12 mouse cellular contexts compared by ENCODE assay signal in the genomic region with DNA sequence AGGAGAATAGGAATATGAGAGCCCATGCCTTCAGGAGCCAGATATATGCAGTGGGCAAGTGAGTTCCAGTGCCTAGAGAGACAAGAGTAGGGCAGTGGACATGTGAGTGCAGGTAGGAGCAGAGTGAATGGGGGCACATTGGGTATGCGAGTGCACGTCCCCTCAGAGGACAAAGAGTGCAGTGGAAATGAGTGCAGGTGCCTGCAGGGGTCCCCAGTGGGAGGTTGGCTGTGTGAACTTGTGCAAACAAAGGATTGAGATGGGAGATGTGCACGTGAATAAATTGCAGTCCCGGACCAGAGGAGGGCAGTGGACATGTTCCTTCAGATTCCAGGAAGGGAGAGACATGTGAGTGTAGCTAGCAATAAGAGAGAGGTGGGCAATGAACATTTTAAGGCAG. TPM values are rescaled to one million over a fixed set of nuclear protein-coding genes. Genes with fewer than 3 reads are reported as not detected.
DNase-seq lines count a peak whose midpoint lies in the region; ATAC-seq lines count a peak whose summit lies in the region.
"Not testable (repeated sequence)": the region's sequence is repeated elsewhere in the genome, so short reads cannot be mapped to it uniquely, and the experiment has no call there.
"Had no signal": no experiment of that assay in that cellular context is flagged by ENCODE, and none has a peak within 500 bp of the region (broad histone marks: within the 10 kb centered on the region; RNA-seq: fewer than 3 reads in every experiment).

No protein-coding gene starts in this region.

- not testable (repeated sequence) for H3K9me3 ChIP-seq in hindbrain, embryonic 13.5 days; midbrain, embryonic 15.5 days

- not testable (repeated sequence) for H3K4me2 ChIP-seq in hindbrain, embryonic 13.5 days; midbrain, embryonic 15.5 days

- H3K9ac ChIP-seq in hindbrain, embryonic 13.5 days; midbrain, embryonic 15.5 days: not testable (repeated sequence)

- not testable (repeated sequence) for H3K27ac ChIP-seq in hindbrain, embryonic 13.5 days; midbrain, embryonic 15.5 days

- 22% methylated on average over 4 of the region's 4 CpGs for WGBS in hindbrain, embryonic 13.5 days
- 20% methylated on average over 4 of the region's 4 CpGs for WGBS in midbrain, embryonic 15.5 days

- DNase-seq in ES-CJ7 (ENCODE audit: low read depth, low spot score) (peak; percentile 2), R1 (ENCODE audit: low read depth, low spot score) (peak; percentile 1)
- peak; percentile 34 for DNase-seq in heart, adult 11 months

- not testable (repeated sequence) for H3K27me3 ChIP-seq in hindbrain, embryonic 13.5 days; midbrain, embryonic 15.5 days (replicated peaks)

- not testable (repeated sequence) for H3K4me1 ChIP-seq in hindbrain, embryonic 13.5 days (replicated peaks); midbrain, embryonic 15.5 days

- not testable (repeated sequence) for H3K36me3 ChIP-seq in hindbrain, embryonic 13.5 days; midbrain, embryonic 15.5 days (replicated peaks)

- 0 out of 2 replicates have a peak, but pooled peaks have one; percentile 26 for ATAC-seq in hindbrain, embryonic 13.5 days (ENCODE audit: low FRiP score)
- peak; percentile 18; the same call in 1 of the 2 replicates for ATAC-seq in midbrain, embryonic 15.5 days (replicated peaks)

- not testable (repeated sequence) for H3K4me3 ChIP-seq in hindbrain, embryonic 13.5 days; midbrain, embryonic 15.5 days

RNA-seq across cellular contexts. Expression of a gene that starts 36.0 kb away (rescaled TPM):
- not detected in 2 replicates for polyA plus RNA-seq in hindbrain, embryonic 13.5 days (2015; fragmentation: Nextera tagmentation; extraction: Ambion mirVana)
- not detected in 2 replicates for polyA plus RNA-seq in midbrain, embryonic 15.5 days (2015; fragmentation: Nextera tagmentation; extraction: Ambion mirVana)
- polyA plus RNA-seq: activated CD4-positive, CD25-positive, alpha-beta regulatory T cell, adult 4 months; adrenal gland, adult 2 months; brain, embryonic 14.5 days; CD4-positive, CD25-positive, alpha-beta regulatory T cell, adult 4 months; cerebellum, adult 2 months; G1E; Patski had no signal

RNA-seq across cellular contexts. Expression of a gene that starts 57.2 kb away (rescaled TPM):
- not detected in 2 replicates for polyA plus RNA-seq in hindbrain, embryonic 13.5 days (2015; fragmentation: Nextera tagmentation; extraction: Ambion mirVana)
- polyA plus RNA-seq in midbrain, embryonic 15.5 days (2015; fragmentation: Nextera tagmentation; extraction: Ambion mirVana): not detected in 2 replicates
- polyA plus RNA-seq: activated CD4-positive, CD25-positive, alpha-beta regulatory T cell, adult 4 months; adrenal gland, adult 2 months; brain, embryonic 14.5 days; CD4-positive, CD25-positive, alpha-beta regulatory T cell, adult 4 months; cerebellum, adult 2 months; G1E; Patski had no signal
